Mouse (Mus musculus): ENCODE measurements at regions not wholly inside any gene's neighbourhood (a gene's known extent, or its start where the extent isn't known, plus 50 kb on each side); places are given as distances from the start of the nearest gene placed in this dataset.

- Histone ChIP-seq H3K36me3 (ENCODE audit: control insufficient read depth, insufficient read depth, low read length) (no peaks in the 10 kb centered on the region), H3K4me3 (ENCODE audit: low read depth, low read length) (no peak overlapping the region), H3K27me3 (ENCODE audit: control insufficient read depth, insufficient read depth, low read length) (no peaks in the 10 kb centered on the region), H3K4me2 (replicated peaks; ENCODE audit: low read depth, low read length) (no peak overlapping the region), H3K27ac (ENCODE audit: low read length) (no peak overlapping the region), H3K9ac (replicated peaks; ENCODE audit: low read depth, low read length) (no peak overlapping the region), H3K4me1 (ENCODE audit: control insufficient read depth, insufficient read depth, low read length) (no peaks in the 10 kb centered on the region), H3K9me3 (ENCODE audit: control insufficient read depth, low read depth, low read length) (no peaks in the 10 kb centered on the region)
- ATAC-seq (ENCODE audit: insufficient number of reproducible peaks, insufficient read depth, low FRiP score, low read depth) = peak; percentile 76; the same call in 1 of the 2 replicates
- 45% methylated on average over 2 of the region's 2 CpGs for WGBS
Observed at GRCm38 (mm10) chr9:92661938-92662337, 119.9 kb downstream of the Plod2 start.

GRCm38 (mm10) chr9:92667361-92667881 is 125.4 kb downstream of the Plod2 start:
- WGBS = 83% methylated on average over 1 of the region's 1 CpGs
- no peak overlapping the region for H3K27ac ChIP-seq (ENCODE audit: low read length)
- no peak for ATAC-seq (ENCODE audit: insufficient number of reproducible peaks, insufficient read depth, low FRiP score, low read depth)
- H3K4me3 ChIP-seq (ENCODE audit: low read depth, low read length) = no peak overlapping the region
- no peaks in the 10 kb centered on the region for H3K4me1 ChIP-seq (ENCODE audit: control insufficient read depth, insufficient read depth, low read length)
- H3K9ac ChIP-seq (replicated peaks; ENCODE audit: low read depth, low read length) = no peak overlapping the region
- H3K4me2 ChIP-seq (replicated peaks; ENCODE audit: low read depth, low read length) = no peak overlapping the region
- H3K27me3 ChIP-seq (ENCODE audit: control insufficient read depth, insufficient read depth, low read length) = no peaks in the 10 kb centered on the region
- H3K36me3 ChIP-seq (ENCODE audit: control insufficient read depth, insufficient read depth, low read length) = no peaks in the 10 kb centered on the region
- no peaks in the 10 kb centered on the region for H3K9me3 ChIP-seq (ENCODE audit: control insufficient read depth, low read depth, low read length)

DNA sequence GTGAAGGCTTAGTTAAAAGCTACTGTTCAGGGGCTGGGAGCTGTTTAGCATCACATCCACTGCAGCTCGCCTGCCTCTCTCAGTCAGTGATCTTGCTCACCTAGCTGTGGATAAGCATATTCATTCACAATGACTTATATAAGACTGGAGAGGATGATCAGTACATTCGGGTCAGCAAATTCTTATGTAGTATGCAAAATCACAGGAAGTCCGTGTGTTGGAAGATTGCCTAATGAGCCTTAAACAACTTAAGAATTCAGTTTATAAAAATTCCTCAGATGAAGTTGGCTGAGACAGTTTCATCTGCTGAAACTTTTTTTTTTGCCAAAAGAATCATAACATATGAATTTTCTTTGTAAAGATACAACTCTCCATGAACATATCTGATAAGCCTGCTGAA is 129.9 kb downstream of the Plod2 start:
- WGBS = 71% methylated on average over 3 of the region's 3 CpGs

GRCm38 (mm10) chr9:92694361-92695016 is 152.5 kb downstream of the Plod2 start:
- no peaks in the 10 kb centered on the region for H3K4me1 ChIP-seq (ENCODE audit: control insufficient read depth, insufficient read depth, low read length)
- H3K9ac ChIP-seq (replicated peaks; ENCODE audit: low read depth, low read length) = no peak overlapping the region
- ATAC-seq (ENCODE audit: insufficient number of reproducible peaks, insufficient read depth, low FRiP score, low read depth) = peak; percentile 82; the same call in 1 of the 2 replicates
- 26% methylated on average over 6 of the region's 6 CpGs for WGBS
- peak overlapping the region; percentile 13; the same call in 1 of the 2 replicates for H3K4me2 ChIP-seq (replicated peaks; ENCODE audit: low read depth, low read length)
- H3K27me3 ChIP-seq (ENCODE audit: control insufficient read depth, insufficient read depth, low read length) = no peaks in the 10 kb centered on the region
- H3K9me3 ChIP-seq (ENCODE audit: control insufficient read depth, low read depth, low read length) = no peaks in the 10 kb centered on the region
- no peaks in the 10 kb centered on the region for H3K36me3 ChIP-seq (ENCODE audit: control insufficient read depth, insufficient read depth, low read length)
- peak overlapping the region; percentile 55; the same call in 1 of the 2 replicates for H3K27ac ChIP-seq (ENCODE audit: low read length)
- no peak overlapping the region for H3K4me3 ChIP-seq (ENCODE audit: low read depth, low read length)

More for the DNA sequence above, 129.9 kb downstream of the Plod2 start:
- H3K27me3 ChIP-seq (ENCODE audit: control insufficient read depth, insufficient read depth, low read length) = no peaks in the 10 kb centered on the region
- H3K27ac ChIP-seq (ENCODE audit: low read length) = no peak overlapping the region
- no peak for ATAC-seq (ENCODE audit: insufficient number of reproducible peaks, insufficient read depth, low FRiP score, low read depth)
- H3K4me3 ChIP-seq (ENCODE audit: low read depth, low read length) = no peak overlapping the region
- no peaks in the 10 kb centered on the region for H3K9me3 ChIP-seq (ENCODE audit: control insufficient read depth, low read depth, low read length)
- H3K9ac ChIP-seq (replicated peaks; ENCODE audit: low read depth, low read length) = no peak overlapping the region
- H3K4me1 ChIP-seq (ENCODE audit: control insufficient read depth, insufficient read depth, low read length) = no peaks in the 10 kb centered on the region
- no peaks in the 10 kb centered on the region for H3K36me3 ChIP-seq (ENCODE audit: control insufficient read depth, insufficient read depth, low read length)
- no peak overlapping the region for H3K4me2 ChIP-seq (replicated peaks; ENCODE audit: low read depth, low read length)

GRCm38 (mm10) chr9:92697971-92698370 is 155.9 kb downstream of the Plod2 start:
- no peak for ATAC-seq (ENCODE audit: insufficient number of reproducible peaks, insufficient read depth, low FRiP score, low read depth)
- no peaks in the 10 kb centered on the region for H3K36me3 ChIP-seq (ENCODE audit: control insufficient read depth, insufficient read depth, low read length)

DNA sequence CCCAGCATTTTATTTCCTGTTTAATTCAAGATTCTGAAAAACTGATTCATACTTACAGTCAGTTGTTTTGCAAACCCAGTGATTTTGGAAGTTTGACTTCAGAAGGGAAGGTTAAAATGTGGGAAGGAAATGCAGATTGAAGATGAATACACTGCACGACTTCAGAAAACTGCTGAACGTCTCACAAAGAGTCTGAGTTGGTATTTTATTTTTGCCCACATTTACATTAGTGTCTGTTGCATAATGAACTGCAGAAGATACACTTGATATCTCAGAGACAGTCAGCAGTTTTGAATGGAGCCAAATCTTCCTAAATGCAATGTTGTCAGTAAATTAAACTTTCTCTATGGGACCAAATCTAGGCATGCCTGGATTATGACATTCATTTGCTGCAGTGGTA is 162.7 kb downstream of the Plod2 start:
- no peaks in the 10 kb centered on the region for H3K27me3 ChIP-seq (ENCODE audit: control insufficient read depth, insufficient read depth, low read length)
- no peak overlapping the region for H3K27ac ChIP-seq (ENCODE audit: low read length)
- no peaks in the 10 kb centered on the region for H3K9me3 ChIP-seq (ENCODE audit: control insufficient read depth, low read depth, low read length)
- no peak overlapping the region for H3K9ac ChIP-seq (replicated peaks; ENCODE audit: low read depth, low read length)
- no peaks in the 10 kb centered on the region for H3K4me1 ChIP-seq (ENCODE audit: control insufficient read depth, insufficient read depth, low read length)
- no peak overlapping the region for H3K4me2 ChIP-seq (replicated peaks; ENCODE audit: low read depth, low read length)
- H3K4me3 ChIP-seq (ENCODE audit: low read depth, low read length) = no peak overlapping the region
- no peaks in the 10 kb centered on the region for H3K36me3 ChIP-seq (ENCODE audit: control insufficient read depth, insufficient read depth, low read length)
- ATAC-seq (ENCODE audit: insufficient number of reproducible peaks, insufficient read depth, low FRiP score, low read depth) = no peak
- 79% methylated on average over 2 of the region's 2 CpGs for WGBS

More at GRCm38 (mm10) chr9:92697971-92698370, 155.9 kb downstream of the Plod2 start:
- WGBS = 41% methylated on average over 3 of the region's 3 CpGs
- Histone ChIP-seq H3K27me3 (ENCODE audit: control insufficient read depth, insufficient read depth, low read length) (no peaks in the 10 kb centered on the region), H3K27ac (ENCODE audit: low read length) (no peak overlapping the region), H3K9me3 (ENCODE audit: control insufficient read depth, low read depth, low read length) (no peaks in the 10 kb centered on the region), H3K4me1 (ENCODE audit: control insufficient read depth, insufficient read depth, low read length) (no peaks in the 10 kb centered on the region), H3K9ac (replicated peaks; ENCODE audit: low read depth, low read length) (no peak overlapping the region), H3K4me2 (replicated peaks; ENCODE audit: low read depth, low read length) (no peak overlapping the region), H3K4me3 (ENCODE audit: low read depth, low read length) (no peak overlapping the region)

GRCm38 (mm10) chr9:92707011-92707410 is 165.0 kb downstream of the Plod2 start:
- ATAC-seq (ENCODE audit: insufficient number of reproducible peaks, insufficient read depth, low FRiP score, low read depth) = no peak

DNA sequence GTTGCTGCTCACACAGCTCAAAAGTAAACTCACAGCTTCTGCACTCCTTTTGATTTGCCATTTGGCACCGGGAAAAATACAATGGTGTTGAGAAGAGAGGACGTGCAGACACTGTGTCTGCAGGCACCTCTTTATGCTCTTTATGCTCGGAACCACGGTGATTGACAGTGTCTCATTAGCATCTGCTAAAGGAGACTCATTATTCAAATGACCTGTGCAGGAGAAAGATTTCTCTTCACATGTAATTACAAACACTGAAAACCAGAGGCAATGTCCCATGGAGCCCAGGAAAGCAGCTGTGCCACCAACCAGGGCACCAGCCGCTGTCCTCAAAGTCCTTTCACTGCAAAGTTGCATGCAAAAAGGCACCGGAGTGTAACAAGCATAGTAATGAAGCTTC is 175.2 kb downstream of the Plod2 start:
- no peaks in the 10 kb centered on the region for H3K4me1 ChIP-seq (ENCODE audit: control insufficient read depth, insufficient read depth, low read length)
- no peak for ATAC-seq (ENCODE audit: insufficient number of reproducible peaks, insufficient read depth, low FRiP score, low read depth)
- H3K9me3 ChIP-seq (ENCODE audit: control insufficient read depth, low read depth, low read length) = no peaks in the 10 kb centered on the region
- no peak overlapping the region for H3K4me2 ChIP-seq (replicated peaks; ENCODE audit: low read depth, low read length)
- H3K4me3 ChIP-seq (ENCODE audit: low read depth, low read length) = no peak overlapping the region
- H3K27ac ChIP-seq (ENCODE audit: low read length) = no peak overlapping the region
- no peaks in the 10 kb centered on the region for H3K36me3 ChIP-seq (ENCODE audit: control insufficient read depth, insufficient read depth, low read length)
- H3K9ac ChIP-seq (replicated peaks; ENCODE audit: low read depth, low read length) = no peak overlapping the region
- WGBS = 64% methylated on average over 6 of the region's 6 CpGs
- no peaks in the 10 kb centered on the region for H3K27me3 ChIP-seq (ENCODE audit: control insufficient read depth, insufficient read depth, low read length)

More at GRCm38 (mm10) chr9:92707011-92707410, 165.0 kb downstream of the Plod2 start:
- no peak overlapping the region for H3K4me3 ChIP-seq (ENCODE audit: low read depth, low read length)
- H3K27ac ChIP-seq (ENCODE audit: low read length) = no peak overlapping the region
- H3K4me2 ChIP-seq (replicated peaks; ENCODE audit: low read depth, low read length) = no peak overlapping the region
- no peaks in the 10 kb centered on the region for H3K4me1 ChIP-seq (ENCODE audit: control insufficient read depth, insufficient read depth, low read length)
- H3K36me3 ChIP-seq (ENCODE audit: control insufficient read depth, insufficient read depth, low read length) = no peaks in the 10 kb centered on the region
- no peaks in the 10 kb centered on the region for H3K9me3 ChIP-seq (ENCODE audit: control insufficient read depth, low read depth, low read length)
- WGBS = 68% methylated on average over 6 of the region's 6 CpGs
- H3K9ac ChIP-seq (replicated peaks; ENCODE audit: low read depth, low read length) = no peak overlapping the region
- no peaks in the 10 kb centered on the region for H3K27me3 ChIP-seq (ENCODE audit: control insufficient read depth, insufficient read depth, low read length)

GRCm38 (mm10) chr9:92718337-92718736 is 176.3 kb downstream of the Plod2 start:
- H3K4me1 ChIP-seq (ENCODE audit: control insufficient read depth, insufficient read depth, low read length) = no peaks in the 10 kb centered on the region
- H3K9me3 ChIP-seq (ENCODE audit: control insufficient read depth, low read depth, low read length) = no peaks in the 10 kb centered on the region
- no peak overlapping the region for H3K27ac ChIP-seq (ENCODE audit: low read length)
- no peak overlapping the region for H3K9ac ChIP-seq (replicated peaks; ENCODE audit: low read depth, low read length)
- H3K4me2 ChIP-seq (replicated peaks; ENCODE audit: low read depth, low read length) = no peak overlapping the region
- no peaks in the 10 kb centered on the region for H3K27me3 ChIP-seq (ENCODE audit: control insufficient read depth, insufficient read depth, low read length)
- H3K4me3 ChIP-seq (ENCODE audit: low read depth, low read length) = no peak overlapping the region
- H3K36me3 ChIP-seq (ENCODE audit: control insufficient read depth, insufficient read depth, low read length) = no peaks in the 10 kb centered on the region
- no peak for ATAC-seq (ENCODE audit: insufficient number of reproducible peaks, insufficient read depth, low FRiP score, low read depth)

Data from stomach, embryonic 14.5 days (tissue).